Mouse (Mus musculus) lung, postnatal 10 days (tissue): Measurements from ENCODE around the gene Ube2t.

Source experiments
- DNase-seq: peaks from one replicate; pipeline ENCODE4 v3.0.0; 2021

The Ube2t gene

GRCm38 (mm10) chr1:134962053-134962803, at the start of gene Ube2t:
TSS of gene Ube2t (plus strand) at chr1:134962565.
- peak; percentile 97 for DNase-seq

GRCm38 (mm10) chr1:134913535-134913934, 48.8 kb upstream of the Ube2t start:
- DNase-seq: no peak

- no peak for DNase-seq
Measured at GRCm38 (mm10) chr1:134915421-134915820, 46.9 kb upstream of the Ube2t start.

DNA sequence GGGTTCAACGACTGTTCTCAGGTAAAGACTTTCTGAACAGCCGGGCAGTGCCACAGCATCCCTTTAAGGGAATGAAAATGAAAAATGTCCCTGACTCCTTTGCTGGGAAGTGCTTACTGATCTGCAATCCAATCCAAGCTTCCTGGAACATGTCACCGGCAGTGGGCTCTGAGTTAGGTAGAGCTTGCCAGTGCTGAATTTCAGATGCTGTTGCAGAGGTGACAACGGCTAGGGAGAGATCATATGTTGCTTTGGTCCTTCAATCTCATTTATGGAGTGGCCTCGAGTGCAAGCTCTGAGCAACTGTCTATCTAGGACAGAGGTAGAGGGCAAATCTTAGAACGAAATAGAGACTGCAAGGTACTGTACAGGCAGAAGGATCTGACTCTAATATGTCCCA, 43.4 kb upstream of the Ube2t start:
- DNase-seq: no peak

DNA sequence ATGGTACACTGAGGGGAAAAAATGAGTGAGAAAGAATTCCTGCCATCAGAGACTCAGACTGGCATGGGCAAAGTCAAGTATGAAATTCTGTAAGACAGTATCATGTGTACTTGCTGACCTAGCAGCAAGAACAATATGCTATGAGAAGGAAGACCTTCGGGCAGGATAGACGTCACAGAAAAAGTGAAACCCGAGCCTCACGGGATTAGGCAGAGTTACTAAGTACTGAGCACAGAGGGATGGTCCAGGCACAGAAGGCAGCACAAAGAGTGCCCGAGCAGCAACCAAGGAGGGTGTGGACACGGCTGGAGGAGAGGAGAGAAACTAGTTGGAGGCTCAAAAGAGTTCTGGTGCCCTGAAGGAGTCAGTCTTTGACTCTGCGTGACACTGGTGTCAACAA, 29.9 kb upstream of the Ube2t start:
- no peak for DNase-seq

DNA sequence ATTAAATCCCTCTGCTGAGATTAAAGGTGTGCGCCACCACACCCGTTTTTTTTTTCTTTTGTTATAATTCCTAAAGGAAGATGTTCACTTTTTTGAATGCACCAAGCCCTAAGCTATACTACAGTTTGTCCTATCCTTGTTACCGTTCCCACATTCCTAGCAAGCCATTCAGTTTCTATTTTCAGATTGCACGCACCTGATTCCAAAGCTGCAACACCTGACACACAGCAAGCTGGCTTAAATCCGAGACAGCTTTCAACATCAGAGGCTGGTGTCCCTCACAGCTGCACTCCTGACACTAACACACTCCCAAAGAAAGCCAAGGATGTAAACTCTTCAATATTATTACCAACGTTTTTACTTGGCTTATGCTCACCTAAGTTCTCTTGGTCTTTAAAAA, 26.0 kb upstream of the Ube2t start:
- no peak for DNase-seq

DNA sequence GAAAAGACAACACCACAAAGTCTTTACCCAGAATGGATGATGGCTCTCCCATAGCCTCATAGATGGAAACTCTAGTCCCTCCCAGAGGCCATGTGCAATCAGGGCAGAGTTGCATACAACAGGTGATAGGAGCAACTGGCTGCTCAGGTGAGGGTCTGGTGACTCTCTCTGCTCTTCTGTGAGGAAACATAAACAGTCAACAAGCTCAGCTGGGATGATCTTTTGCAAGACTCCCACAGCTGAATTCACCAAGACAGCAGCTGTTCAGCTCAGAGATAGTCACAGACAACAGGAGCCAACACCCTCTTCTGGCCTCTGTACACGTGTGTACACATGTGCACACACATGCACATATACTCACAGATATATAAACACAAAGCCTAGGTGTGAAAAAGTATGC, 24.1 kb upstream of the Ube2t start:
- no peak for DNase-seq

DNA sequence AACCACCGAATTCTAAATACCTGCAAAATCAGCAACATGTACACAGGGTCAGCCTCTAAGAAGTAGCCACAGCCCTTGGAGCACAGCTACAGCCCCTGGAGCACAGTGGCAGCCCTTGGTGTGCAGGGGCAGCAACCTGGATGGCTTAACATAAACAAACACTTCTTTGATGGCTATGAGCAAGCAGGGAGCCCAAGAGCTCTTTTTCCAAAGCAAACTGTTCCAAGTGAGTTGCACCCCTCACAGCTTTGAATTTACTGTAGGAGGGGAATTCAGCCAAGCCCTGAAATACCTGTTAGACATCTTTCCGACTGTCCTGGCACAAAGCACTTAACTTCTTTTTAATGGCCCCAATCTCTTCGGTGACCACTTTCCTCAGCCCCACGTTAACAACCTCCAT, 21.5 kb upstream of the Ube2t start:
- peak; percentile 3 for DNase-seq

DNA sequence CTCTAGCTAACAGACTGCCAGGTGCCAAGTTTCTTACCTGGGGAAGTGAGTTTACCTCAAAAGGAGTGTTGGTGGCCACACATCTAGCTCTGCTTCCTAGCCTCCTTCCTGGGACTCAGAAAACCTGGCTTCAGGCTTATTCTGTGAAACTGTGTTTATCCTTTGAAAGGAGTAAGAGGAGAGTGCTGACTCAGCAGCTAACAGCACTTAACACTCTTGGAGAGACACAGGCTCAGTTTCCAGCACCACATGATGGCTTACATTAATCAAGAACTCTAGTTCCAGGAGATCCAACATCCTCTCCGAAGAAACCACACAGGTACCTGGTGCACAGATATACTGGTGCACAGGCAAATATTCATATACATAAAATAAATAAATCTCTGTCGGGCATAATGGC, 19.5 kb upstream of the Ube2t start:
- no peak for DNase-seq

DNA sequence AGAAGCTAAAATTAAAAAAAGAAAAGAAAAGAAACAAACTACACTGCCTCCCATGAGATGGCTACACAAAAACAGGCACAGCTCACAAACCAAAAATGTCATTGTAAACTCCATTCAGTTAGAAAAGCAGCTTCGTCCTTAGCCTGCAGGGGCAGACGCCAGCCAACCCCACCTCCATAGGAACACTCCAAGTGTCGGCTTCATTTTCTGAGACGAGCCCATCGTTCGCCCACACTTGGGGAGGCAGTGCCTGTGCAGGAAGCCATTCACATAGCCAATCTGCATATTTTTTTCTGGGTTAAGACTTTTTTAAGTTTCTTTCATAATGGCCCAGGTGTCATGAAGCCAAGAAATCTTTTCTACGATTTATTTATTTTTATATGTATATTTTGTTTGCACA, 14.8 kb upstream of the Ube2t start:
- DNase-seq: no peak

DNA sequence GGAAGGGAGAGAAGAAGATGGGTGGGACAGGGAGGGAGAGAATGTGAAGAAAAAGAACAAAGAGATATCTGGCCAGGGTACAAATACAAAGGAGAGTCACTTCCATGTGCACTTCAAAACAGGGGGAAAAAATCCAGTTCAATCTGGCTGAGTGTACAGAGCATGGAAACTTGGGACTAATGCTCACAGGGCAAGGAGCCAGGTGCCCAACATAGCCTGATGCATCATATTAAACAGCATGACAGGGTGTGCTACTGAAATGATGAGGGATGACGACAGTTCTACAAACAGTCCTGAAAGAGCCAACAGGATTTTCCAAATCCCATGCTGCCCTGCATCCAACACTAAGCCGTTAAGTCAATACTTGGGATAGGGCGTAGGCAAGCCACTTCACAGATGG, 12.4 kb upstream of the Ube2t start:
- DNase-seq: peak; percentile 13

DNA sequence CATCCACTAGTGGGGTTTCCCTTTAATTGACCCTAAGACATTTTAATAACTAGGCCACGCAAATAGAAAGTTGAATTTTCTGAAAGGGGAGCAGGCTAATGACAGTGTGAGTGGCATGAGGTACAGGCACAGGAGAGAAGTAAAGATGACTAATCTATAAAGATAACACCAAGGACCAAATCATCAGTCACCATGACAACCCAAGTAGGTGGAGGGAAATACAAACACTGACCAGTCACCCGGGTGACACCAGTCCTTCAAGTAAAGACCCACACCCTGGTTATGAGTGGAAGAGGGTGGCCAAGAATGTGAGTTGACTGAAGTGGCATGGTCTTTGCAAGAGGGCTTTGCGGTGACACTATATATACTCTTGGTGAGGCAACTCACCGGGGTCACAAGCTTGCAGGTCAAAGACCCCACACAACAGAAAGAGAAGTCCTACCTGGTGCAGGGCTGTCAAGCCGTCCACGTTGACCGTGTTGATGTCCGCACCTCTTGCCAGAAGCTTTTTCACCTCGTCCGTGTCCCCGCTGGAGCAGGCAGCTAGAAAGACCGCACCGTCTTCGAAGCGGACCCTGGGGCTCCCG, 7.2 kb upstream of the Ube2t start:
- no peak for DNase-seq

- DNase-seq: peak; percentile 98
Measured at GRCm38 (mm10) chr1:134955637-134956176, 6.7 kb upstream of the Ube2t start, which contains the start of gene Ppp1r12b. TSS of gene Ppp1r12b (minus strand) at chr1:134955942.

DNA sequence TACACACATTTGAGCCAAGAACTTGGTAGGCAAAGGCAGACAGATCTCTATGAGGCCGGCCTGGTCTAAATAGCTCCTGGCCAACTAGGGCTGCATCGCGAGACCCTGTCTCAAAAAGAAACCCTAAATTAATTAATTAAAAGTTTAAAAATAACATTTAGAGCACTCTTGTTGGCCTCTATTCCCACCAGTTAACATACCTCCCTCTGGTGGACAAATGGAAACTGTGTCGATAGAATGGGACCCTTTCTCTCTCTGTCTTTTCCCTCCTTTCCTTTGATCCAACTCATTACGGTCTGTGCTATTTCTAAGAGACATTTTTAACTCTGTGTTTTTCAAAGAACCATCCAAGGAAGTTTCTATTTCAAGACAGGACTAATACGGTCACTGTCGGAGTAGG, 1.7 kb upstream of the Ube2t start:
- no peak for DNase-seq

- DNase-seq: no peak
Measured at GRCm38 (mm10) chr1:134962821-134963220, 456 bp downstream of the Ube2t start.

DNA sequence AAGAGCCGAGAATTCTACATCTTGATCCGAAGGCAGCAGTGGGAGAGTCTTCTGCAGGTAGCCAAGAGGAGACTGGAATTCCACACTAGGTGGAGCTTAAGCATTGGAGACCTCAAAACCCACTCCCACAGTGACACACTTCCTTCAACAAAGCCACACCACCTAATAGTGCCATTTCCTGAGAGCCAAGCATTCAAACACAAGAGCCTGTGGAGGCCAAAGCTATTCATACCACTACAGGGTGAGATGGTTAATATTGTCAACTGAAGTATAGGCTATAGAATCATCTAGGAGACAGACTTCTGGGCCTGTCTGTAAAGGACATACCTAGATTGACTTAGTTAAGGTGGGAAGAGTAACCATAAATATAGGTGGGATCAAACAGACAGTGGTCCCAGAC, 3.1 kb downstream of the Ube2t start:
- DNase-seq: no peak

DNA sequence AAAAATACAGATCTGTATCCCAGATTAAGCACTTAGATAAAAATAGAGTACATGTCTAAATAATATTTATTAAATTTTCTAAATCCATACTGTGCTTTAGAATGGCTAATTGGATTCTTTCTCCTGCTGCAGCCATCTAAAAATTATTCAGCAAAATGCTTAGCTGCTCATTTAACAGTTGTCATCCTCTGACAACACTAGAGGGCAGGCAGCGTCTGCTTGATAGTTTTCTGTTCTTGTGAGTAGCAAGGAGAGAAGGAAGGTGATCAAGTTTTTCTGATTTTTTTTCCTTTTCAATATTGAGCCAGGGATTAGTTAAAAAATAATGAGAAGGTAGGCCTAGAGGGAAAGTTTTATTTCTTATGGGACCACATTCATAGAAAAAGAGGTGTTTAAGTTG, 10.6 kb downstream of the Ube2t start:
- no peak for DNase-seq

GRCm38 (mm10) chr1:134987173-134987961, 25.0 kb downstream of the Ube2t start:
- peak; percentile 66 for DNase-seq

DNA sequence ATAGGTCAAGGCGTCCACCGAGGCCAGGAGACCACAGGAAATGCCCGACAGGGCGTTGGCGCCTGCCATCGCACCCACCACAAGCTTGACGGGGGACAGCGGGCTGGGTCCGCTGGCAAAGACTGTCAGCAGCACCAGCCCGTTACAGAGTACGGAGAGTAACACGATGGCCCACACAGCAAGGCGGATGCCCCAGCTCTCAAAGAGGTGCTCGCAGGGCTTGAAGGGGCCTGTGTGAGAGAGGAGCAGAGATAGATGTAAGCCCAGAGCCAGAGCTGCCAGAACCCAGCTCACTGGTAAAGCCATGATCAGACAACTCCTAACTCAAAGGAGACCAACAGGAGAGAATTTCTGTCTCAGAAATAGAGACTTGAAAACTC, 25.6 kb downstream of the Ube2t start:
- DNase-seq: no peak

GRCm38 (mm10) chr1:134989372-134989771, 27.0 kb downstream of the Ube2t start:
- peak; percentile 89 for DNase-seq

DNA sequence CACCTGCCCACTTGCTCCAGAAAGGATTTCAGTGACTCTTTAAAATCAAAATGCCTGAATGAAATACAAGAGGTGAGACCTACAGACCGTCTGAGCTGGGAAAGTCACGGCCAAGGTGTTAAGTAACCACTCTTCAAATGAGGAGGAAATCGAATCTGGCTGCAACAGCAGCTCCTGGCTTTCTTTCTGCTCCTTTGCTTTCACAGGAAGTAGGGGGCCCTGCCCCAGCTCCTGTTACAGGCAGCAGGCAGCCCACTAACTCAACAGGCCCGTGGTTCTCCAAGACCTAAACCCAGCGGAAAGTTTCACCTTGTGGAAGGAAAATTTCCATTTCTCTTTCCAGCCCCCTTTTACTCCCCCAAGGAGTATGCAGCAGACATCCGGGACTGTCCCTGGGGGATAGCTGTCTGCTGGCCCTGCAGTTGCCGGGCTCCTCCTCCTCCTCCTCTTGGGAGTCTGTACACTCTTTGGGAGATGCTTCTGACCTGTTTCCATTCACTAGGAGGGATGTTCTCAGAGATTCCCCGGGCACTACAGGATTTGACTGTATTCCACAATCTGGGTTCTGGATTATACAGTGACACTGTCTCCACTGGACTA, 29.8 kb downstream of the Ube2t start:
- no peak for DNase-seq

GRCm38 (mm10) chr1:134994739-134995138, 32.4 kb downstream of the Ube2t start:
- DNase-seq: no peak

DNA sequence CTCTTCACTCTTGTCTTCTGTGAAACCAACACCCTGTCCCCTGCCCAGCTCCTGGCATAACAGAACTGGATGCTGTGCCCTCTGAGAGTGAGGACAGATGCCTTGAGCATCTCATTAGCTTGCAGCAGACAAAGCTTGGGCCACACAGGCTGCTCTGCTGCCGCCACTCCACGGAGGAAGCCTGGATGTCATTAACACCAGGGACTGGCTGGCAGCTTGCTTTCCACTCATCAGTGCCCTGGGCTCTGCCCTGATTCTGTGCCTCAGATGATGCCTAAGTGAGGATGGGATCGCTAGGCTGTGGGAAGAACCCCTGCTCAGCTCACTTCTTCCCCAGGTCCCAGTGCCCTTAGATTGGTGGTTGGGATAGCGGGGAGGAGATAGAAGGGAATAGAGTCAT, 33.1 kb downstream of the Ube2t start:
- no peak for DNase-seq
